Mouse (Mus musculus) forebrain, embryonic 16.5 days (tissue): ENCODE measurements at regions not wholly inside any gene's neighbourhood (a gene's known extent, or its start where the extent isn't known, plus 50 kb on each side); places are given as distances from the start of the nearest gene placed in this dataset.

ENCODE experiments used
- ATAC-seq: fragments of 200-750 bp; cut with Nextera tagmentation; 2 replicates; pipeline ENCODE4 v1.8.0; 2017; ENCODE audit warnings: mild to moderate bottlenecking, moderate library complexity
- H3K27ac ChIP-seq: fragments of 300-500 bp; sonication (generic); 2 replicates; pipeline ENCODE4 v1.5.1; 2014; ENCODE audit warnings: low read length, control low read depth
- H3K27me3 ChIP-seq: fragments of 300-500 bp; sonication (generic); replicated peaks from 2 replicates; pipeline ENCODE4 v1.6.1; 2014; ENCODE audit warnings: low read length; ENCODE audit not compliant: control insufficient read depth, insufficient read depth
- H3K36me3 ChIP-seq: fragments of 300-500 bp; sonication (generic); 2 replicates; pipeline ENCODE4 v1.6.1; 2014; ENCODE audit not compliant: control insufficient read depth, insufficient read depth
- H3K4me1 ChIP-seq: fragments of 300-500 bp; sonication (generic); replicated peaks from 2 replicates; pipeline ENCODE4 v1.6.1; 2014; ENCODE audit warnings: low read length; ENCODE audit not compliant: control insufficient read depth, insufficient read depth
- H3K4me2 ChIP-seq: fragments of 300-500 bp; sonication (generic); 2 replicates; pipeline ENCODE4 v1.6.1; 2014; ENCODE audit warnings: mild to moderate bottlenecking, low read length, control low read depth
- H3K4me3 ChIP-seq: fragments of 300-500 bp; sonication (generic); replicated peaks from 2 replicates; pipeline ENCODE4 v1.5.1; 2014; ENCODE audit warnings: mild to moderate bottlenecking, low read length, control low read depth
- H3K9ac ChIP-seq: fragments of 300-500 bp; sonication (generic); replicated peaks from 2 replicates; pipeline ENCODE4 v1.6.1; 2014; ENCODE audit warnings: low read depth, low read length, control low read depth
- H3K9me3 ChIP-seq: fragments of 300-500 bp; sonication (generic); 2 replicates; pipeline ENCODE4 v1.6.1; 2016; ENCODE audit warnings: low read length; ENCODE audit not compliant: control insufficient read depth
- WGBS: fragments of 180-500 bp; shearing (Covaris S2); extraction: QIAGEN DNeasy Blood & Tissue Kit; methylation state at CpG from one replicate; pipeline ENCODE4 v1.1.7; 2014; 5-methylcytosine and 5-hydroxymethylcytosine counted together

DNA sequence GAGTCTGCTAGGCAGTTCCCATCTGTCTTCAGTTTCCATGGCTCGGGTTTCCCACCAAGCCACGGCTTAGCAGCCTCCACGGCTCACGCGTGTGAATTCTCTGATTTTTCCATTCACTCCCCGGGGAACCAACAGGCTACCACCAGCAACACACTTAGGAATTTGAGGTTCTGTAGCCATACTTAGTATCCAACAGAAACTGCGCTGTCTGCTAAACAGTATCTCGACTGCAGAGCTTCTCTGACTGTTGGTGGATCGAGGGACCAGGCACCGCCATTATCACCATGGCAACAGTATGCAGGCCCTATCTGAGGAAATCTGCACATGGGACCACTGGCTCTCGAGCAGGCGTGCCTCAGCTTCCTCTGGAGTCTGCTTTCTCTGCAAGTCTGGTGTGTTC is 574.4 kb downstream of the Dok5 start:
- Histone ChIP-seq H3K4me2 (no peak overlapping the region), H3K4me3 (no peak overlapping the region), H3K9me3 (no peaks in the 10 kb centered on the region), H3K9ac (no peak overlapping the region), H3K36me3 (no peaks in the 10 kb centered on the region), H3K4me1 (peaks cover 4% of the 10 kb centered on the region), H3K27ac (no peak overlapping the region), H3K27me3 (no peaks in the 10 kb centered on the region)
- 0 out of 2 replicates have a peak, but pooled peaks have one; percentile 45 for ATAC-seq
- 47% methylated on average over 12 of the region's 12 CpGs for WGBS

DNA sequence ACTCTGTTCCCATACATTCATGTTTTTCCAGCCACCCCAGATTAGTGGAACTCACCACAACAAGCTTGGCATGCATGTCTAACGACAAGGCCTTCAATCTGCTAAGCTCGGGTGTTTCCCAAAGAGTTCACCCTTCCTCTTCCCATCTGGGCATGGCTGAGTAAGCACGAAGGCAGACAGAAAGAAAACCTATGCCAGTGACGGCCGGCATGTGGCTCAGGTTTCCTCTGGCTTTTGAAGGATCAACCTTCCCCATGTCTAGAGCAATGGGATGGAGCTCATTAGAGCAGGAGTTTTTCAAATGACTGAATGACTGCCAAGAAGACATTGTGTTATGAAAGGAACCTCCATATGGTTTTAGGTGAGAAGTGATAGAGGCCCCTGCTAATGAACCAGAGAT is 566.9 kb downstream of the Dok5 start:
- Histone ChIP-seq H3K27ac (no peak overlapping the region), H3K4me2 (no peak overlapping the region), H3K9ac (no peak overlapping the region), H3K27me3 (no peaks in the 10 kb centered on the region), H3K4me3 (no peak overlapping the region), H3K4me1 (0 out of 2 replicates have a peak, but pooled peaks cover 2% of the 10 kb centered on the region), H3K36me3 (no peaks in the 10 kb centered on the region), H3K9me3 (no peaks in the 10 kb centered on the region)
- 10% methylated on average over 5 of the region's 5 CpGs for WGBS
- peak; percentile 62 for ATAC-seq

DNA sequence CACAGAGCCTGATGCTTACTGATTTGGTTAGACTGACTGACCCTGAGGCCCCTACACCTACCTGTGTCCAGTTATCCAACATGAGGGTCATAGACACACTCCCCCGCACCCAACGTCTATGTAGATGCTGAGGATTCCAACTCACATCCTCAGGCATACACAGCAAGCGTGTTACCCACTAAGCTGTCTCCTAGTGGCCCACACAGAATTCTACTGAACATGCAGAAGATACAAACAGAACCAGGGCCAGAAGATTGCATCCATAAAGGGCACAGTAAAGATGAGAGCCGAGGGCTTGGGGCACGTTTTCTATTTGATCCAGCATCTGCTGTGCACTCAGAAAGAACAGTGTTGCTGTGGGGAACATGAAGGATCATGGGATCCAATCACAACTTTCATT is 564.0 kb downstream of the Dok5 start:
- 91% methylated on average over 5 of the region's 5 CpGs for WGBS
- Histone ChIP-seq H3K36me3 (no peaks in the 10 kb centered on the region), H3K9me3 (no peaks in the 10 kb centered on the region), H3K9ac (no peak overlapping the region), H3K4me2 (no peak overlapping the region), H3K27ac (no peak overlapping the region), H3K4me1 (0 out of 2 replicates have a peak, but pooled peaks cover 2% of the 10 kb centered on the region), H3K27me3 (no peaks in the 10 kb centered on the region), H3K4me3 (no peak overlapping the region)
- no peak for ATAC-seq

DNA sequence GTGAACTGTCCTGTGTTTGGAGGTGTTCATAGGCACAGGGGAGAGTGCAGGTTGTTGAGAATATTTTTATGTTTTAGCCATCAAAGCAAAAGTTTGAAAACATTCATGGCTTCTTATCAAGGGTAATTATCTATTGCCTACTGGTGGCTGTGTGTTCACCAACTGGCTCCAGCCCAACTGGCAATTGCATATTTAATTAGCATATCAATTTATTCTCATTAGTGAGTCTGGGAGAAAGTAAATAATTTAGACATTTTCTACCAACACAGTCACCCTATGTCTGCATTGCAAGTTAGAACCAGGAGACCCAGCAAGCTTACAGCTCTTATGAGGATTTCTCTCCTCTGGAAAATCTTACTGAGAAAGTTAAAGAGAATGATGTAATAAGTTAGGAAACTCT is 561.0 kb downstream of the Dok5 start:
- H3K9ac ChIP-seq, result no peak overlapping the region
- H3K27me3 ChIP-seq, result no peaks in the 10 kb centered on the region
- no peaks in the 10 kb centered on the region for H3K9me3 ChIP-seq
- ATAC-seq, result no peak
- H3K27ac ChIP-seq, result no peak overlapping the region
- no peaks in the 10 kb centered on the region for H3K4me1 ChIP-seq
- H3K4me3 ChIP-seq, result no peak overlapping the region
- H3K4me2 ChIP-seq, result no peak overlapping the region
- H3K36me3 ChIP-seq, result no peaks in the 10 kb centered on the region

DNA sequence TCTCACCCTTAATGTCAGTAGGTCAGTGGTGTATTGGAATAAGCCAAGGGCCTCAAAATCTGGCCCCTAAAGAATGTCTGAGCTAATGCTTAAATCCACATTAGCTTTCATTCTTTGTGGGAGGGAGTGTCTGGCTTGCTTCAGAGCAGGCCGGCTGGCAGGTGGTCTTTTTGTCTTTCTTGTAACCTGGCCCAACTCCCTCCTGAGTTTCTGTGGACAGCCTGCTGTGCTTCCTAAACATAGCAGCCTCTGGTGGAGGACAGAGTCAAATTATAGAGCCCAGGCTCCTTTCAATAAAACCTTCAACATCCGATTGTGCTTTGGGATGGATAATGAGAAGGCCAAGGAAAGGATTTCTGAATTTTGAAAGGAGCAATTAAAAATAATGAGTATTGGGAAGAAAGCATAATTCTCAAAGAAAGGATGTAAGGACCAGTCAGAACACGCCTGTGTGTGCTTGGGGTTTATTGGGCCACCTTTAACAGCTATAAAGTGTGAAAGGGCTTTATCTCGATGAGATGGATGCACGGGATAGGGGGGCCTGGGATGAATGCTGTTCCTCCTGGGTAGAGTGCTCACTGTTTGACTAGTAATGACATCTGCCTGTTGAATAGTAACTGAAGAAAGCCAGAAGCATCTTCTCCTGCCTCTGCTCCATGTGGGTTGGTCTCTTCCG is 554.2 kb downstream of the Dok5 start:
- WGBS, result 8% methylated on average over 6 of the region's 6 CpGs
- peaks cover 7% of the 10 kb centered on the region; the same call in 1 of the 2 replicates for H3K9me3 ChIP-seq
- no peak overlapping the region for H3K9ac ChIP-seq
- peaks cover 8% of the 10 kb centered on the region; the same call in 1 of the 2 replicates for H3K4me1 ChIP-seq
- no peak overlapping the region for H3K27ac ChIP-seq
- no peak overlapping the region for H3K4me2 ChIP-seq
- ATAC-seq, result no peak
- no peaks in the 10 kb centered on the region for H3K36me3 ChIP-seq
- H3K4me3 ChIP-seq, result no peak overlapping the region
- H3K27me3 ChIP-seq, result 0 out of 2 replicates have a peak, but pooled peaks cover 2% of the 10 kb centered on the region

DNA sequence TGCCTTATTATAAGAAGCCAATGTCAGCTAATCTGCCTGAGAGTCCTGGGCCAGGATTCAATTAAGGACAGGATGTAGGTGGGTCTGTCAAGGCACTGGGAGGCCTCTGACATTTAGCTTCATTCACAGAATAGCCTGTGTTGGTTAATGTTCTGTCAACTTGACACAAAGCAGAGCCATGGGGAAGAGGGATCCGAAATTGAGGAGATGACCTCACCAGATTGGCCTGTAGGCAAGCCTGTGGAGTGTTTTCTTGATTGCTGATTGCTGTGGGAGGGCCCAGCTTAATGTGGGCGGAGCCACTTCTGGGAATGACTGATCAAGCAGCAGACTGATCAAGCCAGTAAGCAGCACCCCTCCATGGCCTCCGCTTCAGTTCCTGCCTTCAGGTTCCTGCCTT is 548.5 kb downstream of the Dok5 start:
- ATAC-seq, result no peak
- Histone ChIP-seq H3K9me3 (peaks cover 7% of the 10 kb centered on the region; the same call in 1 of the 2 replicates), H3K4me1 (no peaks in the 10 kb centered on the region), H3K9ac (no peak overlapping the region), H3K4me2 (no peak overlapping the region), H3K27me3 (no peaks in the 10 kb centered on the region), H3K36me3 (no peaks in the 10 kb centered on the region), H3K27ac (no peak overlapping the region), H3K4me3 (no peak overlapping the region)
- 74% methylated on average over 3 of the region's 3 CpGs for WGBS

DNA sequence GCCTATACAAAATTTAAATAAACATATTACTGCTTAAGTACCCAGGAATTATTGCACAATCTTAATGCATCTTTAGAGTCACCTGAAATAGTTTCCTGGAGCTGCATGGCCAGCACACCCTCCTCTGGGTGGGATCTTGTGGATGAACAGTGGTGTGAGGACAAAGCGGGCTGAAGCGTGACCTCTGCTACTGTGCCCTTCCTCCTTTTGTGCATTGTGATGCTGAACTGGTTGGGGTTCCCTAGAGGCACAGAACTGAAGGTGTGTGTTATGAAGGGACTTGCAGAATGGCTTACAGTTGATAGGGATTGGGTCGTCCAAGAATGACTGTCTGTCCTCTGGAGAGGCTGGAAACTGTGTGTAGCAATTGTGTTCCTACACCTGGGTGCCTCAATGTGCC is 547.7 kb downstream of the Dok5 start:
- Histone ChIP-seq H3K4me2 (no peak overlapping the region), H3K9me3 (peaks cover 7% of the 10 kb centered on the region; the same call in 1 of the 2 replicates), H3K4me3 (no peak overlapping the region), H3K36me3 (no peaks in the 10 kb centered on the region), H3K9ac (no peak overlapping the region), H3K27ac (no peak overlapping the region), H3K4me1 (no peaks in the 10 kb centered on the region), H3K27me3 (no peaks in the 10 kb centered on the region)
- ATAC-seq, result no peak
- WGBS, result 91% methylated on average over 3 of the region's 3 CpGs

DNA sequence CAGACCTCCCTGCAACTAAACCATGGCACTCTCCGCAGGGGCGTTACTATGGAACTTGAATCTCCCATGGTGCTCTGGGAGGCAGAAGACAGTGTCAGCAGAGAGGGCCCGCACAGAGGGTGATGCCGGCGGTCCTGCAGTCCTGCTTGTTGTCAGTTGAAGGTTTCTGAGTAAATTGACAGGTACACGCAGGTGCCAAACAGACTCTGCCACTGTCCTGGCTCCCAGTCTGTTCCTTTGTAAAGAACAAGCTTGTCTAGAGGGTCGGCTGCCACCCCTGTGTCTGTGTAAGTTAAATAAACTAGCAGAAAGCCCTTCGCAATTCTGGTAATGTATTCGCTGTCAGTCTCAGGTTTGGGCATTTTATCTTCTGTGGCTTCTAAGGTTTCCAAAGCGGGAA is 521.6 kb downstream of the Dok5 start:
- no peaks in the 10 kb centered on the region for H3K9me3 ChIP-seq
- no peaks in the 10 kb centered on the region for H3K36me3 ChIP-seq
- 54% methylated on average over 10 of the region's 10 CpGs for WGBS
- no peak overlapping the region for H3K27ac ChIP-seq
- ATAC-seq, result no peak
- H3K4me3 ChIP-seq, result no peak overlapping the region
- H3K27me3 ChIP-seq, result no peaks in the 10 kb centered on the region
- H3K4me1 ChIP-seq, result no peaks in the 10 kb centered on the region
- peak overlapping the region; percentile 2; the same call in 1 of the 2 replicates for H3K4me2 ChIP-seq
- no peak overlapping the region for H3K9ac ChIP-seq

DNA sequence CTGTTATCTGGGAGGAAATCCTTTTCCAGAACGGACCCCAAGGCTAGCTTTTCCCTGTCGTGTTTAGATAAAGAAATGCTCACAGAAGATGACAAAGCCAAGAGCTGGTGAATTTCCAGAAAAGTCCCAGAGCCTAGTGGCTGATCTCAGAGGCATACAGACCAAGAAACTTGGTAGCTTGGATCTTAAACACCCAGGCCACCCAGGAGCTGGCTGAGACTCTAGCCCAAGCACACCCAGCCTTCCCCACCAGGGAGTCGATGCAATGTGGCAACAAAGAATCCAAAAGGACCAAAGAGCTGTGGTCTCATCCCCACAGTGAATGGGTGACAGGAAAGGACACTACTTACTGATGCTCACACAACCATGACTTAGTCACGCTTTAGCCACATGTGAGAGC is 513.8 kb downstream of the Dok5 start:
- H3K36me3 ChIP-seq, result no peaks in the 10 kb centered on the region
- no peaks in the 10 kb centered on the region for H3K9me3 ChIP-seq
- H3K9ac ChIP-seq, result no peak overlapping the region
- H3K4me1 ChIP-seq, result peaks cover 3% of the 10 kb centered on the region
- H3K4me3 ChIP-seq, result no peak overlapping the region
- H3K4me2 ChIP-seq, result no peak overlapping the region
- H3K27me3 ChIP-seq, result no peaks in the 10 kb centered on the region
- 70% methylated on average over 4 of the region's 4 CpGs for WGBS
- ATAC-seq, result no peak
- H3K27ac ChIP-seq, result no peak overlapping the region

DNA sequence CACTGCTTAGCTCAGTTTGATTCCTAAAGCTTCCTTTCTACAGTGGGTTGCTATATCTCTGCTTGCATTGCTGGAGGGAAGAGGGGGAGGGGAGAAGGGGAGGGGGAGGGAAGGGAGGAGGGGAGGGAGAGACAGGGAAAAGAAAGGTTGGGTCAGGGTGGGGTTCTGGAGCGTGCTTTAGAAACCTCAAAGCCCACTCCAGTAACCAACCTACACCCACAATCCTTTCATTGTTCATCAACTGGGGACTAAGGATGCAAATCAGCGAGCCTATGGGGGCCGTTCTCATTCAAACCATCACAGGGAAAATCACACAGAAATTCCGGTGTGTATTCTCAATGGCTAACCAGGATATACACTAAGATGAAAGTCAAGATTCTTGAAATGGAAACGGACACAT is 510.7 kb downstream of the Dok5 start:
- no peaks in the 10 kb centered on the region for H3K27me3 ChIP-seq
- no peak overlapping the region for H3K4me3 ChIP-seq
- ATAC-seq, result no peak
- H3K9ac ChIP-seq, result no peak overlapping the region
- H3K4me2 ChIP-seq, result no peak overlapping the region
- H3K36me3 ChIP-seq, result no peaks in the 10 kb centered on the region
- no peaks in the 10 kb centered on the region for H3K9me3 ChIP-seq
- H3K27ac ChIP-seq, result no peak overlapping the region
- peaks cover 6% of the 10 kb centered on the region; the same call in 1 of the 2 replicates for H3K4me1 ChIP-seq
- WGBS, result 64% methylated on average over 5 of the region's 5 CpGs
